Mouse (Mus musculus) monocyte, adult 2 months (primary cell): Measurements from ENCODE around the gene Csnk1d.

Experiments used
- DNase-seq, 2 experiments: peaks; one replicate each; pipeline ENCODE4 v3.0.0; 2022; ENCODE audit warnings: low spot score in 2 of 2, low read depth in 1 of 2

Gene Csnk1d

DNA sequence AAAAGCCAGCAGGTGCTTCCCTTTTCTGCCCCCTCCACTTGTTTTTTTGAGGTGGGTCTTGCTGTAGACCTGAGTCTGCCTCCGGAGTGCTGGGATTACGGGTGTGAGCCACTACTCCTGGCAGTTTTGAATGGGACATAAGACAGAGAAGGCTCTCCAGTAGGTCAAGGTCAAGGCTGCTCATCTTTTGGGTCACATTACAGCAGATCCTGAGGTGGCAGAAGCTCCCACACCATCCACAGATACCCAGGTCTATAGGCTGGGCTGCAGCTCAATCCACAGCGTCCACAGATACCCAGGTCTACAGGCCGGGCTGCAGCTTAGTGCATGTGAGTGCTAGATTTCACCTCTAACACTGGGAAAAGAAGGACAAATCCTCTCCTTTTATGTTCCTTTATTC is 77.3 kb downstream of the Csnk1d start:
- no peak for DNase-seq
